Mouse (Mus musculus): ENCODE results near the gene Pbx1. TPM values are rescaled to one million over a fixed set of nuclear protein-coding genes. Genes with fewer than 3 reads are reported as not detected.

Gene Pbx1
- polyA plus RNA-seq, 1 experiment from 2014 or later = 78.9 TPM

GRCm38 (mm10) chr1:168307275-168308182 lies 124.5 kb downstream of the Pbx1 start:
- no peak overlapping the region for H3K9ac ChIP-seq
- no peak for ATAC-seq
- WGBS = 44% methylated on average over 14 of the region's 14 CpGs

DNA sequence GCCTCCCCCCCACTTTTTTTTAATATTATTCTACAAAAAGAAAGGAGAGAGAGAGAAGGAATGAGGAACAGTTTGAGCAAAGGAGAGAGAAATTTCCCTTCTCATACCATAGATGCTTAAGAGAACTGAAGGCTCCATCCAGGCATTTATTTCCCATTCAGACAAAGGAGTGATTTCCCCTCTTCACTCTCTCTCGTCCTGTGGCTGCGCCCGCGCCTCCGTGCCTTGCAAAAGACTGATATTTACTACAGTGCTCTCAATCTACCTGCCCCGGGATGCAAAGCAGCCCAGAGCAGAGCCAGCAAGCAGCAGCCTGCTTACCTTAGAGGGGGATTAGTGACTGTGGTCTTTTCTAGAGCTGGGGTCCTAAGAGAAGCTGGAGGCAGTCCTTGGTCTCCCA lies 131.6 kb downstream of the Pbx1 start:
- Histone ChIP-seq H3K27me3 (no peaks in the 10 kb centered on the region), H3K9ac (peak overlapping the region; percentile 61), H3K27ac (peak overlapping the region; percentile 90), H3K36me3 (ENCODE audit: poor library complexity, severe bottlenecking) (peaks cover 12% of the 10 kb centered on the region; the same call in 1 of the 2 replicates), H3K9me3 (replicated peaks) (0 out of 2 replicates have a peak, but pooled peaks cover 4% of the 10 kb centered on the region), H3K4me3 (no peak overlapping the region), H3K4me2 (peak overlapping the region; percentile 48), H3K4me1 (peaks cover 65% of the 10 kb centered on the region)
- 39% methylated on average over 6 of the region's 6 CpGs for WGBS
- peak; percentile 50 for ATAC-seq

More at GRCm38 (mm10) chr1:168307275-168308182, 124.5 kb downstream of the Pbx1 start:
- no peaks in the 10 kb centered on the region for H3K9me3 ChIP-seq (replicated peaks)
- peaks cover 57% of the 10 kb centered on the region for H3K4me1 ChIP-seq
- no peaks in the 10 kb centered on the region for H3K27me3 ChIP-seq
- no peak overlapping the region; the same call in 1 of the 2 replicates for H3K4me2 ChIP-seq
- no peaks in the 10 kb centered on the region for H3K36me3 ChIP-seq (ENCODE audit: poor library complexity, severe bottlenecking)
- 0 out of 2 replicates have a peak overlapping the region, but pooled peaks have one; percentile 62 for H3K27ac ChIP-seq
- H3K4me3 ChIP-seq = no peak overlapping the region

DNA sequence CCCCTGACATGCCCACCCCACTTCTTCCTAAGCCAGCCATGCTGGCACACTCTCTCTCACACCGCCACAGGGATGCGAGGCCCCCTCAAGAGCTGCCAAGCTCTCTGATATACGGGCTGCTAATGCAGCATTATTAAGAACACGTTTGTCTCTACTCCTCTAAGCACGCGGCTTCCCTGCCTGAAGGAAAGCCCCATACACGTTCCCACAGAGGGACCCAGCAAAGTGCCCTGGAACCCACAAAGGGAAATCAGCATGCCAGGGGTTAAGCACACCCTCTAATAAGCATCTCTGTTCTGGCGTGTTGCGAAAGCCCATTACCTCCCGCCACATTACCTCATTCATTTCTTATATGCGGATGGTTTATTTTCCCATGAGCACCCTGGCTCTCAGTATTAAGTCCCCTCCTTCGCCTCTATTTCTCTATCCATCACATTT lies 132.1 kb downstream of the Pbx1 start:
- Histone ChIP-seq H3K9ac (peak overlapping the region; percentile 61), H3K27me3 (no peaks in the 10 kb centered on the region), H3K36me3 (ENCODE audit: poor library complexity, severe bottlenecking) (peaks cover 12% of the 10 kb centered on the region; the same call in 1 of the 2 replicates), H3K27ac (peak overlapping the region; percentile 90), H3K4me2 (peak overlapping the region; percentile 48), H3K4me3 (no peak overlapping the region), H3K9me3 (replicated peaks) (0 out of 2 replicates have a peak, but pooled peaks cover 4% of the 10 kb centered on the region), H3K4me1 (peaks cover 65% of the 10 kb centered on the region)
- WGBS = 26% methylated on average over 12 of the region's 12 CpGs
- ATAC-seq = peak; percentile 73

DNA sequence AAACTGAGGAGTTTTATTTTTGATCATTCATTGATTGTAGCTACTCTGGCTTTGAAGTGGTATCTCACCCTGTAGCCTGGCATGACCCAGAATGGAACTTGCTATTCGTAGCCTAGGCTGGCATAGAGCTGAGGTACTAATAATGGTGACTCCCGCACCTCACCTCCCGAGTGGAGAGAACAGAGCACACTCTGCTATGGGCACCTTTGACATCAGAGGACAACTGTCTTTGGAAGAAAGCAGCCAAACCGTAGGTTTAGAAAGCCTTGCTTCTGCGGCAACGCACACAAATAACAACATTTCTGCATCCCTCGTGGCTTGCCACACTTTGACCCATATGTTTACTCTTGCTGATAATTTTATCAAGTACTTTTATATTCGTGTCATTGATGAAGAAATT lies 132.9 kb downstream of the Pbx1 start:
- no peak for ATAC-seq
- Histone ChIP-seq H3K27me3 (no peaks in the 10 kb centered on the region), H3K27ac (no peak overlapping the region), H3K4me2 (peak overlapping the region; percentile 48; the same call in 1 of the 2 replicates), H3K9me3 (replicated peaks) (0 out of 2 replicates have a peak, but pooled peaks cover 4% of the 10 kb centered on the region), H3K9ac (no peak overlapping the region), H3K4me1 (peaks cover 65% of the 10 kb centered on the region), H3K36me3 (ENCODE audit: poor library complexity, severe bottlenecking) (peaks cover 12% of the 10 kb centered on the region; the same call in 1 of the 2 replicates), H3K4me3 (no peak overlapping the region)
- WGBS = 90% methylated on average over 8 of the region's 8 CpGs

GRCm38 (mm10) chr1:168296290-168296689 lies 135.8 kb downstream of the Pbx1 start:
- Histone ChIP-seq H3K9me3 (replicated peaks) (0 out of 2 replicates have a peak, but pooled peaks cover 4% of the 10 kb centered on the region), H3K27me3 (no peaks in the 10 kb centered on the region), H3K4me3 (no peak overlapping the region), H3K36me3 (ENCODE audit: poor library complexity, severe bottlenecking) (peaks cover 6% of the 10 kb centered on the region; the same call in 1 of the 2 replicates), H3K4me2 (no peak overlapping the region), H3K9ac (no peak overlapping the region), H3K27ac (peak overlapping the region; percentile 28; the same call in 1 of the 2 replicates), H3K4me1 (peaks cover 58% of the 10 kb centered on the region)
- ATAC-seq = no peak
- 56% methylated on average over 2 of the region's 2 CpGs for WGBS

DNA sequence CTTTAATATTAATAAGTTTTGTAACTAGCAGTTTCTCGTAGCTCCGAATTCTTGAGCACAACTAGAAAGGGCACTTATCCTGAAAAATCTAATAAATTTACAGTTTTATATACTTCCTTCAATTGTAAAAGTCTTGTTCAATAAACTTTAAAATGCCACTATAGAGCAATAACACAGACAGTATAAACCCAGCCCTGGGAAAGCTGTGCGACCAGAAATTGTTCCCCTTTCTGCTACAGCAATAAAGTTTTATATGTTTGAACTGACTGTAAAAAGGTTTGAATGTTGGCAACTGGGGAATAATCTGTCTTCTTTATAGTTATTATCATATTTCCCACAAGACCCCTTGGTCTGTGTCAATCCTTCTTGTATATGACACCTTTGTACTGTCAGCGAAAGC lies 136.3 kb downstream of the Pbx1 start:
- no peaks in the 10 kb centered on the region for H3K27me3 ChIP-seq
- 0 out of 2 replicates have a peak, but pooled peaks cover 4% of the 10 kb centered on the region for H3K9me3 ChIP-seq (replicated peaks)
- 83% methylated on average over 4 of the region's 4 CpGs for WGBS
- H3K27ac ChIP-seq = no peak overlapping the region; the same call in 1 of the 2 replicates
- H3K4me3 ChIP-seq = no peak overlapping the region
- peaks cover 58% of the 10 kb centered on the region for H3K4me1 ChIP-seq
- no peak overlapping the region for H3K4me2 ChIP-seq
- H3K9ac ChIP-seq = no peak overlapping the region
- 0 out of 2 replicates have a peak, but pooled peaks cover 5% of the 10 kb centered on the region for H3K36me3 ChIP-seq (ENCODE audit: poor library complexity, severe bottlenecking)
- no peak for ATAC-seq

- 94% methylated on average over 1 of the region's 1 CpGs for WGBS
These were observed 138.4 kb downstream of the Pbx1 start for GRCm38 (mm10) chr1:168293673-168294072.

DNA sequence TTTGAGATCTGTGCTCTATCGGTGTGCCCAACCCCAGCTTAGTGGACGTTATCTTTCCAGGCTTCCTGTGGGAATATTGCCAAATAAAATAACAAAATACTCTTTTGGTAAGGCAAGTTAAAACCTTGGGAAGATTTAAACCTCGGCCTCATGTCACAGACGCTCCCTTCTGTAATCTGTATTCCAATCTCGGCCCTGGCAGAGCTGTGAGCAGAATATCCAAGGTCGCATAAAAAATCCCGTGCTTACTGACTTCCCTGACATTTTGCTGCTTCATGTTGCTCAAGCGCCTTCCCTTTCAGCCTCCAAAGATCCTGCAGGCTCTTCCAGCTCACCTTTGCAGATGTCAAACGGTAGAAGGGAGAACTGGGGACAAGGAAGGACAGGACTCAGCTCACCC lies 140.0 kb downstream of the Pbx1 start:
- ATAC-seq = no peak
- peaks cover 74% of the 10 kb centered on the region for H3K4me1 ChIP-seq
- H3K36me3 ChIP-seq (ENCODE audit: poor library complexity, severe bottlenecking) = 0 out of 2 replicates have a peak, but pooled peaks cover 5% of the 10 kb centered on the region
- no peak overlapping the region for H3K4me2 ChIP-seq
- no peak overlapping the region; the same call in 1 of the 2 replicates for H3K27ac ChIP-seq
- no peaks in the 10 kb centered on the region for H3K27me3 ChIP-seq
- H3K9ac ChIP-seq = no peak overlapping the region
- H3K9me3 ChIP-seq (replicated peaks) = no peaks in the 10 kb centered on the region
- no peak overlapping the region for H3K4me3 ChIP-seq
- 73% methylated on average over 9 of the region's 9 CpGs for WGBS

More at GRCm38 (mm10) chr1:168293673-168294072, 138.4 kb downstream of the Pbx1 start:
- Histone ChIP-seq H3K4me2 (no peak overlapping the region), H3K4me3 (no peak overlapping the region), H3K36me3 (ENCODE audit: poor library complexity, severe bottlenecking) (0 out of 2 replicates have a peak, but pooled peaks cover 9% of the 10 kb centered on the region), H3K27me3 (no peaks in the 10 kb centered on the region), H3K9me3 (replicated peaks) (0 out of 2 replicates have a peak, but pooled peaks cover 4% of the 10 kb centered on the region), H3K4me1 (peaks cover 61% of the 10 kb centered on the region), H3K27ac (no peak overlapping the region), H3K9ac (no peak overlapping the region)
- no peak for ATAC-seq

DNA sequence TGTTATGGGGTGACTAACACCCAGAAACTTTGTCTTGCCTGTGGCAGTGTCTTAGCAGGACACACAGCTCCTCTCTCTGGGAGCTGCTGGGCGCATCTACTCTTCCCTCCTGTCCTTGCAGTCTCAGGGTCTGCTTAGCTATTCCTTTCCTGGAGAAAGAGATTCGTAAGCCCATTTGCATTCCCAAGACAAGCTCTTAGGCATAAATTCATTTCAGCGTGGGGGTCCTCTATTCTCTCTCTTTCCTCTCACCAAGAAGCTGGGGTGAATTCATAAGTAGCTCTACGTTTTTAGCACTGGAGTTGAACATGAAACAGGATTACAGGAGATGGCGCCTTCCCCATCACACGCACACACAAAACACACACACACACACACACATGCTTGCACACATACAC lies 140.4 kb downstream of the Pbx1 start:
- peak overlapping the region; percentile 11; the same call in 1 of the 2 replicates for H3K4me2 ChIP-seq
- 46% methylated on average over 6 of the region's 6 CpGs for WGBS
- peak overlapping the region; percentile 31; the same call in 1 of the 2 replicates for H3K9ac ChIP-seq
- H3K4me1 ChIP-seq = peaks cover 74% of the 10 kb centered on the region
- H3K9me3 ChIP-seq (replicated peaks) = no peaks in the 10 kb centered on the region
- ATAC-seq = no peak
- H3K36me3 ChIP-seq (ENCODE audit: poor library complexity, severe bottlenecking) = 0 out of 2 replicates have a peak, but pooled peaks cover 5% of the 10 kb centered on the region
- peak overlapping the region; percentile 61 for H3K27ac ChIP-seq
- H3K4me3 ChIP-seq = no peak overlapping the region
- H3K27me3 ChIP-seq = no peaks in the 10 kb centered on the region

GRCm38 (mm10) chr1:168291001-168291642 lies 140.9 kb downstream of the Pbx1 start:
- Histone ChIP-seq H3K4me2 (peak overlapping the region; percentile 11; the same call in 1 of the 2 replicates), H3K9me3 (replicated peaks) (no peaks in the 10 kb centered on the region), H3K4me3 (no peak overlapping the region), H3K36me3 (ENCODE audit: poor library complexity, severe bottlenecking) (0 out of 2 replicates have a peak, but pooled peaks cover 5% of the 10 kb centered on the region), H3K27ac (peak overlapping the region; percentile 61), H3K27me3 (no peaks in the 10 kb centered on the region), H3K9ac (peak overlapping the region; percentile 31; the same call in 1 of the 2 replicates), H3K4me1 (peaks cover 74% of the 10 kb centered on the region)
- ATAC-seq = peak; percentile 6; the same call in 1 of the 2 replicates
- WGBS = 49% methylated on average over 11 of the region's 11 CpGs

GRCm38 (mm10) chr1:168290236-168290985 lies 141.7 kb downstream of the Pbx1 start:
- Histone ChIP-seq H3K4me3 (no peak overlapping the region), H3K36me3 (ENCODE audit: poor library complexity, severe bottlenecking) (0 out of 2 replicates have a peak, but pooled peaks cover 5% of the 10 kb centered on the region), H3K4me2 (no peak overlapping the region), H3K9ac (no peak overlapping the region), H3K9me3 (replicated peaks) (no peaks in the 10 kb centered on the region), H3K27me3 (no peaks in the 10 kb centered on the region), H3K27ac (0 out of 2 replicates have a peak overlapping the region, but pooled peaks have one; percentile 61), H3K4me1 (peaks cover 77% of the 10 kb centered on the region)
- WGBS = 83% methylated on average over 8 of the region's 8 CpGs
- no peak for ATAC-seq

Measured in forebrain, embryonic 13.5 days (tissue).